Mouse (Mus musculus): ENCODE measurements around the gene Pdxk.
"Not testable (repeated sequence)": the region's sequence is repeated elsewhere in the genome, so short reads cannot be mapped to it uniquely, and the experiment has no call there.

Gene Pdxk

DNA sequence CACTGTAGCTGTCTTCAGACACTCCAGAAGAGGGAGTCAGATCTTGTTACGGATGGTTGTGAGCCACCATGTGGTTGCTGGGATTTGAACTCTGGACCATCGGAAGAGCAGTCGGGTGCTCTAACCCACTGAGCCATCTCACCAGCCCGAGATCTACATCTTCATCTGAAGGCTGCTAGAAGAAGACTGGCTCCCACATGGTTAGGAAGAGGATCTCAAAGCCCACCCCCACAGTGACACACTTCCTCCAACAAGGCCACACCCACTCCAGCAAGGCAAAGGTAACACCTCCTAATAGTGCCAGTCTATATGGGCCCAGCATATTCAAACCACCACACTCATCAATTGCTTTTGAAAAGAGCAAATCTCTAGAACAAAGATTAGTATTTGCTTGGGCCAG lies 49.8 kb downstream of the Pdxk start:
- not testable (repeated sequence) for DNase-seq

DNA sequence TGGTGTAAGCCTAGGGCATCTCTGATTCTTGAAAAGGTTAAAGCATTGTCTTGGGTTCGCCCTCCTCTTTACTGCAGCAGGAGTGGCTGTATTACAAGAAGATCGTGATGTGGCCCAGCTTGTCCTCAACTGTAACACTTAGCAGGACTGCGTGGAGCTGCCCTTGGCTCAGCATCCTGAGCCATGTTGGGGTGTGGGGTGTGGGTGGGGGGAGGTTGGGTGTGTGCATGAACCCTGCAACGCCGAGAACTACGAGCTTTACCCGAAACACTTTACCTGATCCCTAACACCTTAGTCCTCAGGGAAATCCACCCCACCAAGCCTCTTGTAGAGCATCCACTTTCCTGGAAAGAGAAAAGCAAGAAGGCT lies 51.6 kb downstream of the Pdxk start:
- no peak for DNase-seq

DNA sequence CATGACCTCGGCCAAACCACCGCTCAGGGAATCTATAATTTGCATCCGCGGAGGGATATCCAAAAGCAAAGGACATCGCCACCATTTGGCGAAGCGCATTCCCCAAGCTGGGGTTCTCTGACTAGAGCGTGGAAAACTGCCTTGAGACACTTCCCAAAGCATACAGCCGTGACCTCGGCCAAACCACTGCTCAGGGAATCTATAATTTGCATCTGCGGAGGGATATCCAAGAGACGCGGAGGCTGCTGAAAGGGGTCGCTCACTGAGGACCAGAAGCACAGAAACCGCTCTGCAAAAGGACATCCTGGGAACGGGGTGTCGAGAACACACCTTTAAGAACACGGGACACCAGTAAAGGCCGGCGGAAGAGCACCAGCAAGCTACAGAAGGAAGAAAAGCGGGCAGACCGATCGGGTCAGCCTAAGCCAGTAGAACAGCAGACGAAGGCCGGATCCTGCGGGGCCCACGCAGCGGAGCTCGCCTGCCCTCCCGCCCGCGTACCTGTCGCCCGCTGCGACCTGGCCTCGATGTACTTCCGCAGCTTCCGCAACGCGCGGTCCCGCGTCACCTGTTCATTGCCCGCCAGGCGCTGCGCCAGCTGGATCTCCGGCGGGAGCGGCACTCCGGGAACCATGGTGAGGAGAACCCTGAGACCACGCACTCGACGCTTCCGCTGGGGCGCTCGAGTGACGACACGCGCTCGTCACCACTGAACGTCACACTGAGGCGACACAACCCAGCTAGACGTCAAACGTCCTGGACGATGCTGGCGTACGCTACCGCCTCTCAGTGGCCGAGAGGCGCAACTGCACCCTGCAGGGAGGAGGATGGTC lies 52.2 kb downstream of the Pdxk start, which contains the start of gene Rrp1:
TSS of gene Rrp1 (minus strand) at position 725 of the 833 bp plus-strand sequence.
- peak; percentile 96 for DNase-seq

DNA sequence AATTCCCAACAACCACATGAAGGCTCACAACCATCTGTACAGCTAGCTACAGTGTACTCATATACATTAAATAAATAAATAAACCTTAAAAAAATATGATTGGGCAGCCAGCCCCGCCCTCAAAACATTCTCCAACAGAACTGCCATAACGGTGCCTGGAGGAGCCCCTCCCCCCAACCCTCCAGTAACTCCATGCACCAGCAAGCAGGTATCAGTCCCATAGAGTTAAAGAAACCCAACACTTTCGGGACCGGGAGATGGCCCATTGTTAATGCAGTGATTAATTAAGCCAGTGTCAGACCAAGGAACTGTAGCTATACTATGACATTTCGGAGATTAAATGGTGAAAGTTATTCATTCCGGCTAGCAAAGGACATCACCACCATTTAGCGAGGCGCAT lies 52.9 kb downstream of the Pdxk start:
- DNase-seq: no peak

DNA sequence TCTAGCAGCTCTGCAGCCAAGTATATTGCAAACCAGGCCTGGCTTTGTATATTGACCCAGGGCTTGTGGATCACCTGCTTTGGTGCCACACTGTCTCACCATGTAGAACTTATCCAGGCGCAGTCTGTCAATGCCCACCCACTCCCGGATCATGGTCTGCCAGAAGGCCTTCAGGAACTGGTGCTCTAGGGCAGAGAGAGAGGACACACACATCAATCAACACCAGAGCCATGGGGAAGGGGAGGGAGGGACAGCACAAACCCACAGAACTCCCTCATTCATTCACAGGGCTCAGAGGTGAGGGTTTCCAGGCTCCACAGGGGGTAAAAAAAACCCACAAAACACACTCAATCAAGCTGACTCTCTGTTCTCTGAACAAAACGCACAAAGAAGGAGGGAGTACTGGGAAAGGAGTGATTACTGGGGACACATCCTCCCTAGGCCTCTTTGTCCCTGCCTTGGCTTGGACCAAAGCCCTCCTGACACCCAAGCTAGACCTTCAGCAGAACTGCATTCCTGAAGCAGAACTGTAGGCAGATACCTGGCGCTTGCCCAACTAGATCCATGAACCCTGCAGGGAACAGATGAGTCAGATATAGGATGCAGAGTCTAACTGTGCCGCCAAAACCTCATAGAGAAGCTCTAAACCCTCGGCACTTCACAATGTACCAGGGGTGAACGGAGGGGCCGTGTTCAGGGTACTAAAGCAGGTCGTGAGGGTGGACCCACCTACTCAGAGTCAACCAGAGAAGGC lies 55.6 kb downstream of the Pdxk start:
- DNase-seq: no peak

DNA sequence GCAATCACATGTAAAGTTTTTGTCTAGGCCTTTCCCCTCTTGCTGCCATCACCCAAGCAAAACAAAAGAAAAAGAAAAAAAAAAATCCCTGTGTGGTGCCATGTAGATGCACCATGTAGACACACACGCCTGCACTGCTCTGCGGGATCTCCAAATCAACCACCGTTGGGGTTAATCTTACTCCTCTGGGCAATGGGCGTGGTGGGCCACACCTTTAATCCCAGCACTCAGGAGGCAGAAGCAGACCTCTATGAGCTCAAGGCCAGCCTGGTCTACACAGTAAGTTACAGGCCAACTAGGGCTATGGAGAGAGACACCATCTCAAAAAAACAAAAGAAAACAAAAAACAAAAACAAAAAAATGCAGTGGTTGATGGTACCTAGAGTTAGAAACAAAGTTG lies 57.6 kb downstream of the Pdxk start:
- no peak for DNase-seq

DNA sequence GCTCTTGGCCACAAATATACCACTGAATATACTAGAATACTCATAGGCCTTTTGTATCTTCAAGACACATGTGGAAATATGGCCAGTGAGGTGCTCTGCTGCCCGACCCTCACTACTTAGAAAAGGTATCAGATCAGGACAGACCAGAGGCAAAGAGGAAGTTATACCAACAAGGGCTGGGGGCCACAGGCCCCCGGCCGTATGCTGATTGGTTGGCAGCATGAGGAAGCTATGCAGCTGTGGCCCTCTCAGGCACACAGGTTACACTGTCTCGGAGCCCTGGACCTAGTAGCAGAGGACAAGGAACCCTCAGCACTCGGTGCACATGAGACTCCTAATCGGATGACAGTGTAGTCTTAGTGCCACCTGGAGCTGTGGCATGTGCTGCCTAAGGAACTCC lies 58.6 kb downstream of the Pdxk start:
- DNase-seq: no peak

DNA sequence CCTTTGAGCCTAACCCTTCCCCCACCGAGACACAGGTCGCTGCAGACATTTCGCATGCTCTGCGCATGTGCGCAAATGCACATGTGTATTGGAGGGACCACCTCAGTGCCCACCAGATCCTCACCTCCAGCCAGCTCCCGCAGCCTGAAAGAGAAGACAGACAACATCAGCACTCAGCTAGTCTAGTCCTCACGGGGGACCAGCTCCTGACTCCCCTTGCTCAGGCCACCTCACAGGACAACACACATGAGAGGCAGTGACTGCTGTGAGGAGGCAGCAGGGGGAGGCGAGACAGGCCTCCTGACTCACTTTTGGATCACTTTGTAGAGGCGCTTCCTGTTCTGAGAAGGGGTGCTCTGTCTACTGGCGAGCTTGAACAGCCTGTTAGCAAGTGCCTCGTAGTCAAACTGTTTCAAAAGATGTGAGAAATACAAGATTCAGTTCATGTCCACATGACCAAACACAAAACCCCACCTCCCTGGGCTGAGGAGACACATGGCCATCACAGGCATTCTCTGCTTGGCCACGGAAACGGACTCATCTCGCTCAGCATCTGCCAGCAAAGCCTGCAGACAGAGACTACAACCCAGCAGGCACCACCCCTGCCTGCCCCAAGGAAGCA lies 62.4 kb downstream of the Pdxk start:
- no peak for DNase-seq

DNA sequence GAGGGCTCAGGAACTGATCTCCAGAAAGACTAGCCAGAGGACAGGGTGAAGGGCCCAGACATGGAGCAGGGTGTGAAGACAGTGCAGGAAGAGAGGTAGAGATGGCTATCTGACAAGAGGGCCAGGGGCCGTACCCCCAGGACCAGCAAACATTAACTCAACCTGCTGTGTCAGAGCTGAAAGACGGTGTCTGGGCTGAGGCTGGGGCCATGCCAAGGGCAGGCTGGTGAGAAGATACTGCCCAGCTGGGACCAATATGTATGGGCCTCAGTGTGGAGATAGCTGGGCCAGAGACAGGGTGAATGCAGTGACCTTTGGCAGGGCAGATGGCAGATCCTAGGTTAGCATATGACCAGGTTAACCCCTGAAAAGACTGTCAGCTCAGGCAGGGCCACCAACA lies 63.6 kb downstream of the Pdxk start:
- DNase-seq: no peak

DNA sequence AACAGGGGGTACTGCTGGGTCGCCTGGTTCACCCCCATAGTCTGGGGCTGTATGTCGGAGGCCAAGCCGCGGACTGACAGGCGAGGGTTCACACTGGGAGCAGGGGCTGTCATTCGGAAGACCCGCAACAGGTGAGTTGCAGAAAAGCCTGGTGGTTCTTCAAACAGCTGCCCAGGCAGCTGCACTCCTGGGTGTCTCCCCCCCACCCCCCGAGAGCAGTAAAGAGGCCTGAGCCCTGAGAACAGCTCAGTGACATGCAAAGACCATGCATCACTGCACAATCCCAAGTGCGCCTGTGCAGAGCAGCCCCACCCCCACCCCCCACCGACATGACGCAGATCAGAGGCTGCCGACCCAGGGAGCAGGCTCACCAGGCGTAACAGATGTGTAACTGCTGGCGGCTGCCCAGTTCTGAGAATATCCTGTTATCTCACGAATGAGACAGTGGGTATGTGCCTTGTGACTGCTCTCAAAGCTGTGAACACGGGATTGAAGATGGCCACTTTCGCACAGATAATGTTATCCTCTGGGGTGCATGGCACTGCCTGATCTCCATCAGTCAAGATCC lies 65.6 kb downstream of the Pdxk start:
- DNase-seq: peak; percentile 60

DNA sequence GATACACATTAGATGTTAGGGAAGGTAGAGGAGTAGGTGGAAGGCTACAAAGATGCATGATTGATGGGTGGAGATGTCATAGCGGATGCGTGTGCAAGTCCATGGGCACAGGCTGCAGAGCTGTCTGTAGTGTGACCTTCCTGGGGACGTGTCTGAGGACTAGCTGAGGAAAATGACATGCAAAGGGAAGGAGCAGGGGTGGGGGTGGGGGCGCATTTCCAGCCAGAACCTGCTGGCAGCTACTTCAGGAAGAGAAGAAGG lies 68.2 kb downstream of the Pdxk start:
- no peak for DNase-seq

DNA sequence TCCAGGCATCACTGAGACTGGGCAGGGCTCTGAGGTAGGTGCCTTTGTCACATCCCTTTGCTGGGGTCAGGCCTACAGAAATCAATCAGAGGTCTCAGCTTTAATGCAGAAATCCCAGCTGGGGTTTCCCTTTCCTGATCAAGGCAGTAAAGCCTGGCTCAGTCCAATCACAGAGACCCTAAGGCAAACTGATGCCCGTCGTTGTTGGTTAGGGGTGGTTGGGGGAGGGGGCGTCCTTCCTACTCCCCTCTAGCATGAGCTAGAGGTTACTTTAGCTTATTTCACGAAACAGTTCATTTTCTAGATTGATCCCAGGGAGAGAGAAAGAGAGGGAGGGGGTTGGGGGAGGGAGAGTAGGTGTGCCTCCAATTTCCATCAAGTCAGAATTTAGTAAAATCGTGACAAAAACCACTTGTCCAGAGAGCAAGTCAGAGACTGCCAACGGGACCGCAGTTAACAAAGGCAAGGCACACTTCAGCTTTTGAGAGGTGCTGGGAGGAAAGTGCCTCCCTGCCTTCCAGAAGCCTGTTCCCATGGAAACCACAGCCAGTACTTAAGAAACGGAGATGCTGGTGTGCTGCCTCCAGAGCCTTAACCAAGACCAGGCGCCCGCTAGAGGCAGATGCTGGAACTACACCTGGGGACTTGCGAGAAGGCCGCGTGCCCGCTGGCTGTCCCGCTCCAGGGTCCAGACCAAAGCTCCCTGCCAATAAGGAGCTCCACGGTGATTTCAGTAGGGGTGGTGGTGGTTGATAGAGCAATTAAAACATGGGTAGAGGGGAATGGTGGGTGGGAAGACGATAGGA lies 68.8 kb downstream of the Pdxk start:
- peak; percentile 100 for DNase-seq

DNA sequence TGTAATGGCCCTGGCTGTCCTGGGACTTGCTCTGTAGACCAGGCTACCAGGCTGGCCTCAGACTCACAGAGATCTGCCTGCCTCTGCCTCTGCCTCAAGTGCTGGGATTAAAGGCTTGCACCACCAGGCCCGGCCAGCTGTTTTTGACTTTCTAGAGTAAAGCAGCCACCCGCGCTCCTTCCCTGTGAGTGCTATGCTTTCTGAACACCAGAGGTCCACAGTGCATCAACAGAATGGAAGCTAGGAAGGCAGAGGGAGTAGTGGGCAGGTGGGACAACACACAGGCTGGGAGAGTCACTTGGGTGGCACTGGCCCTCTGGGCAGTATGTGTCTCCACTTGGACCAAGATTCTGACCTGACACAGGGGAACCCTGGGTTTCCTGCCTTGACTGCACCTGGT lies 69.4 kb downstream of the Pdxk start:
- DNase-seq: no peak

DNA sequence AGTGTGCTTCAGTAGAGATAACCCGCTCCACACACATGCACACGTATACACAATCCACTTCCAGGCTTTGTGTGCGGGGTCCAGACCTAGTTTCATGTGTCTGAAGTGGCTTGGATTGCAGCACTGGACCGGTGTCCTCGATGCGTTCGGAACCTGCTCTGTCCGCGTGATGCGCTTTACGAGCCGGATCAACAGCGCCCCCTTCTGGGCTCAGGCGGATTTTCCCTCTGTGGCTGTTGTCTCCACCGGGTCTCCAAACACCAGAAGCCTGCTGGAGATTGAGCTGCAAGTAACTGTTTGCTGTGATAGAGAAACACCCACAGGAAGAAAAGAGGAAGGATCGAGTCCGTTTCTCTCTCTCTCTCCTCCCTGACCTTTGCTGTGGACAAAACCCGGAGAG lies 72.7 kb downstream of the Pdxk start:
- peak; percentile 83 for DNase-seq

DNA sequence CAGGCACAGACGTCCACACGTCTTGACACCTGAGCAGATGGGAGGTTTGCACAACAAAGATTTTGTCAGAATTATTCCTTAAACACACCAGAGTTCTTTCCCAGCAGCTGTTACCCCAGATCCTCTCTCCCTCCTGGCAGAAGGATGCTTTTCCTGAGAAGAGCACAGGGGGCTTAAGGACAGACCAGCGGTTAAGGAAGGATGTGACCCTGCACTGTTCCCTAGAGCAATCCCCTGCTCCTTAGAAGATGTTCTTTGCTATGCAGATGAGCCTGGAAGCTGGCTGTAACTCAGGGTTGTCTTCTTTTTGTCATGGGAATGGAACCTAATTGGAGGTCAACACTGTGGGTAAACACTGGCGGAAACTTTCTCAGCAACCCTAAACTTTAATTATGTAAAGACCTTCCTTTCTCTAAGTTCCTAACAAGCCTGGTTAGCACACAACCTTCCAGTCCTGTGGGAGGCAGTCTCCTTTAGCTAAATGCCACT lies 73.7 kb downstream of the Pdxk start:
- no peak for DNase-seq

DNA sequence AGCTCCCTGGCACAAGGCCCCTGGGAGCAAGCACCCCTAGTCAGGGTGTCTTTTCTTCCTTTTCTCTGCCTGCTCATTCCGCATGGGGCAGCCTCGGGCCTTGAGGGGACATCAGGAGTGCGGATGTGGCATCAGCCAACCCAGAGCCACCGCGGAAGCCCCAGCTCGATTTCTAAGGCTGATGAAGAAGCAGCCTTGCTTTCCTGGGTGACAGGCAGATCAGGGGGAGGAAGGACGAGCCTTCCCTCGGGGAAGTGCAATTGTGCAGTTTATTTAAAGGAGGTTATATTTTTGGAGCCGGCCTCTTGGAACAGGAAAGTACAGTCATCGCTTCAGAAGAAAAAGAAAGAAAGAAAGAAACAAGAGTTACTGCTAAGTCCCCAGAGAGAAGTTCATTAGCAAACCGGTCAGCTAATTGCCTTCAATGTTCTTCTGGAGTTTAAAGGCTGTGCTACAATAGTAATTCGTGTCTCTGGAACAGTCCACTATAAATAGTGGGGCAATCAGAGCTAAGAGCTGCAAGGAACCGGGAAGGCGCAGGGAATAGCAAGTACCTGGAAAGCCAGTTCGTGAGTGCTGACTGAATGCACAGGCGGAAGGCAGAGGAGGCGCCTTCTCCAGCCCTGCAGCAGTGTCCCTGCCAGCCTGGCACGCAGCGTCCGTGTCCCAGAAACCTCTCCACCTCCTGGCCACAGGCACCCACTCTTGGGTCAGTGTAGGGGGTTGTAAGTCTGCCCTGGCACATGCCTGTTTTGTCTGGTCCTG lies 76.4 kb downstream of the Pdxk start:
- peak; percentile 52 for DNase-seq
